Mouse (Mus musculus) ES-Bruce4 (cell line): Measurements from ENCODE around the gene Cux1.

ENCODE experiments used
- CTCF ChIP-seq: IDR thresholded peaks from one replicate; pipeline ENCODE4 v1.8.1; 2011; ENCODE audit warnings: low read depth, low read length
- EP300 ChIP-seq: IDR thresholded peaks from 2 replicates; pipeline ENCODE4 v1.6.1; 2011; ENCODE audit warnings: low read depth, low read length; ENCODE audit not compliant: insufficient read depth
- POLR2A ChIP-seq: IDR thresholded peaks from one replicate; pipeline ENCODE4 v1.8.1; 2011; ENCODE audit warnings: low read length; ENCODE audit not compliant: insufficient read depth

DNA sequence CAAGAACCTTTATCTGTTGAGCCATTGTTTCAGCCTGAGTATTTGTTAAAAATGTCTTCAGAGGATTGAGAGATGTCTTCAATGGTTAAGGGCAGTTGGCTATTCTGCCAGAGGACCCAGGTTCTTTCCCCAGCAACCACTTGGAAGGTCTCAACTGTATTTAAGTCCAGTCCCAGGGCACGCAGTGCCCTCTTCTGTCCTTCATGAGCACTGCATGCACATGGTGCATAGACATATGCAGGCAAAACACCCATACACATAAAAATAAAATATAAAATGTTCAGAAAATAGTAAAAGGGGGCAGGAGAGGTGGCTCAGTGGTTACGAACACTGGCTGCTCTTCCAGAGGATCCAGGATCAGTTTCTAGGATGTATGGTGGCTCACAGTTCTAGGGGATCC is 239.6 kb downstream of the Cux1 start:
- TF ChIP-seq POLR2A (no peak), CTCF (peak; percentile 44), EP300 (no peak)
